Mouse (Mus musculus): ENCODE measurements around the gene Fgl2. TPM values are rescaled to one million over a fixed set of nuclear protein-coding genes. Genes with fewer than 3 reads are reported as not detected.

The Fgl2 gene
- total and polyA plus RNA-seq, 3 experiments: 1.6 to 9.7 (median 6.5) TPM

DNA sequence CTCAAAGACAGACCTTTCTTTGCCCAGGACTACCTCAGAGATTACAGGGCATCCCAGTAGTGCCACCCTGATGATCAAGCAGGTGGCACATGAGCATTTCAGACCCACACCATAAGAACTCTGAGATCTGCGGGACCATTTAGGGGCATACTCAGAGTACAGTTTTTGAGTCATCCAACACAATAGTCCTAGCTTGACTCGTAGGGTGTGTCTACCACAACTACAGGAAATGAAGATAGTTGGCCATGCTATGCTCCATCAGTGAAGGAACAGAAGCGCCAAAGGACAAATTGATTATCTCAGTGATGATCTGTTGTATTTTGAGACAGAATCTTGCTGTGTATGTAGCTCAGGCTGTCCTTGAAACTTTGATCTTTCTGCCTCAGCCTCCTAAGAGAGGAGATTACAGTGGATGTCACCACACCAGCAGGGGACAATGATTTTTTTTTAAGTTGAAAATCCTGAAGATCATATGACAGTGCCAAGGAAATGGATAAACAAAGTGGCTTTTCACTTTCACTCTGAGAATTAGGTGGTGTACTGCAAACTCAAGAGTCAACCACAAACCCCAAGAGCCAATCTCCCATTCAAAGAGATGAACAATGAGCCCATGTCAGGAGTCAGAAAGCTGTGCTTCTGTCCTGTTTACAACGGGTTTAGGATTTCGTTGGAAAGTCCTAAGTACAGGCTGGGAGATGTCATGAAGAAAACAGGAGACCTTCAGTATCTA lies 2.1 kb upstream of the Fgl2 start:
- H3K36me3 ChIP-seq (replicated peaks): no peaks in the 10 kb centered on the region
- ATAC-seq (ENCODE audit: extremely low read depth, insufficient number of reproducible peaks, low FRiP score, poor library complexity, severe bottlenecking) (no peak), DNase-seq (ENCODE audit: low spot score) (no peak)
- H3K4me1 ChIP-seq (ENCODE audit: insufficient read depth, low read depth, low read length): peaks cover 7% of the 10 kb centered on the region; the same call in 1 of the 2 replicates
- peaks cover 23% of the 10 kb centered on the region for H3K27me3 ChIP-seq (ENCODE audit: insufficient read depth, low read length)
- no peaks in the 10 kb centered on the region for H3K9me3 ChIP-seq (replicated peaks)
- no peak overlapping the region for H3K4me3 ChIP-seq (ENCODE audit: low read depth, low read length)
- TF ChIP-seq TAL1 (conservative IDR thresholded peaks at IDR 0.05; ENCODE audit: low read depth, low read length): no peak
- TF ChIP-seq GATA1 (IDR thresholded peaks at IDR 0.05; ENCODE audit: borderline replicate concordance, low read length): no peak
- no peak for TF ChIP-seq CTCF (IDR thresholded peaks at IDR 0.05; ENCODE audit: low read depth, low read length)
- no peak for TF ChIP-seq GATA2 (IDR thresholded peaks at IDR 0.05; ENCODE audit: borderline replicate concordance, low read depth, low read length)
- no peak for TF ChIP-seq POLR2AphosphoS5 (IDR thresholded peaks at IDR 0.05; ENCODE audit: insufficient replicate concordance, low read depth, low read length)

DNA sequence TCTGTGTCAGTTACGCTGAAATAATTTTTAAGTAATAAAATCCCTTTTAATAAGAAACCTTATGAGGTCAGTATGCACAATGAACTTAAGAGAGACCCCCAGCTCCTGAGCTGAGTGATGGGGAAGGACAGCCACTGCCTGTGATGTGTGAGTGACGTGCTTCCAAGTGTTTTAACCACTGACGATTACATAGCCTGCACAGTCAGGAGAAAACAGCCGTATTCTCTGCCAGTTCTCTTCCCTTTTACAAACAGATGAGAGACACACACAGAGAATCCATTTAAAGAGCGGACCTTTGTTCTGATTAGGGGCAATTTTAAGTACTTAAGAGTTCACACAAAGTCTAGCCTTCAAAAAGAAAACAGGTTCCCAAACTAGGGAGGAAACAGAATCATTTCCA lies 522 bp upstream of the Fgl2 start:
- peaks cover 7% of the 10 kb centered on the region; the same call in 1 of the 2 replicates for H3K4me1 ChIP-seq (ENCODE audit: insufficient read depth, low read depth, low read length)
- H3K4me3 ChIP-seq (ENCODE audit: low read depth, low read length): no peak overlapping the region
- TF ChIP-seq GATA1 (IDR thresholded peaks at IDR 0.05; ENCODE audit: borderline replicate concordance, low read length): no peak
- TF ChIP-seq TAL1 (conservative IDR thresholded peaks at IDR 0.05; ENCODE audit: low read depth, low read length): no peak

DNA sequence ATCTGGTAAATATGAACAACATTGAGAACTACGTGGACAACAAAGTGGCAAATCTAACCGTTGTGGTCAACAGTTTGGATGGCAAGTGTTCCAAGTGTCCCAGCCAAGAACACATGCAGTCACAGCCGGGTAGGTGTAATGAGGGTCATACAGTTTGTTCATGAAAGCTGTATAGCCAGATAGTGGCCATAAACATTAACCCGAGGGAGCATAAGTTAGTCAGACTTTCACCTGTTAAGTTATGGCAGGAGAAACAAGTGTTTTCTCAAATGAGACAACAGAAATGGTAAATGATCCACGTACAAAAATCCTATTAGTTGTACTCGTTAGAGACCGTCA lies 707 bp downstream of the Fgl2 start:
- TF ChIP-seq CTCF (IDR thresholded peaks at IDR 0.05; ENCODE audit: low read depth, low read length) (no peak), GATA2 (IDR thresholded peaks at IDR 0.05; ENCODE audit: borderline replicate concordance, low read depth, low read length) (no peak), POLR2AphosphoS5 (IDR thresholded peaks at IDR 0.05; ENCODE audit: insufficient replicate concordance, low read depth, low read length) (no peak), TAL1 (conservative IDR thresholded peaks at IDR 0.05; ENCODE audit: low read depth, low read length) (no peak), GATA1 (IDR thresholded peaks at IDR 0.05; ENCODE audit: borderline replicate concordance, low read length) (no peak)
- peaks cover 7% of the 10 kb centered on the region; the same call in 1 of the 2 replicates for H3K4me1 ChIP-seq (ENCODE audit: insufficient read depth, low read depth, low read length)
- H3K4me3 ChIP-seq (ENCODE audit: low read depth, low read length): 0 out of 2 replicates have a peak overlapping the region, but pooled peaks have one; percentile 62
- DNase-seq (ENCODE audit: low spot score) (no peak), ATAC-seq (ENCODE audit: extremely low read depth, insufficient number of reproducible peaks, low FRiP score, poor library complexity, severe bottlenecking) (no peak)
- H3K27me3 ChIP-seq (ENCODE audit: insufficient read depth, low read length): peaks cover 14% of the 10 kb centered on the region
- H3K9me3 ChIP-seq (replicated peaks): no peaks in the 10 kb centered on the region
- H3K36me3 ChIP-seq (replicated peaks): no peaks in the 10 kb centered on the region

More for the DNA sequence above, 522 bp upstream of the Fgl2 start:
- DNase-seq (ENCODE audit: low spot score): no peak
- no peaks in the 10 kb centered on the region for H3K9me3 ChIP-seq (replicated peaks)
- H3K27me3 ChIP-seq (ENCODE audit: insufficient read depth, low read length): peaks cover 16% of the 10 kb centered on the region
- H3K36me3 ChIP-seq (replicated peaks): no peaks in the 10 kb centered on the region
- ATAC-seq (ENCODE audit: extremely low read depth, insufficient number of reproducible peaks, low FRiP score, poor library complexity, severe bottlenecking): no peak

DNA sequence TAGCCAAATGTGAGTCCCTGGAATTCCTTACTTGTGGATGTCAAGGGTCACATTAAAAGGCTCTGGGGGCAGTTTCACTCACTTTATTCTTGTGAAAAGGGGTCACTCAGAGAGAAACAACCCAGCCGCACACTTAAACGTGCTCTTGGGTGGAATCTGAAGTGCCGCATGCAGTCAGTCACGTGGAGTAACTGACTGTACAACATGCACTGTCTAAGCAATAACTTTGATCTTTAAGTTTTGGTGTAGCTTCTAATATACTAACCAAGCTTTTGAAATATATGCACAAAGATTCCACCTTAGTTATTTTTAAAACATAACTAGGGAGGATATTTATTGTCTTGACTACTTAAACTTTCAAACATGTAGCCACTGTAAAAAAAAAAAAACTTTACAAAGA lies 4.5 kb downstream of the Fgl2 start:
- H3K4me3 ChIP-seq (ENCODE audit: low read depth, low read length): no peak overlapping the region
- H3K9me3 ChIP-seq (replicated peaks): no peaks in the 10 kb centered on the region
- peaks cover 18% of the 10 kb centered on the region for H3K27me3 ChIP-seq (ENCODE audit: insufficient read depth, low read length)
- no peaks in the 10 kb centered on the region for H3K36me3 ChIP-seq (replicated peaks)
- TF ChIP-seq CTCF (IDR thresholded peaks at IDR 0.05; ENCODE audit: low read depth, low read length) (no peak), GATA2 (IDR thresholded peaks at IDR 0.05; ENCODE audit: borderline replicate concordance, low read depth, low read length) (no peak), GATA1 (IDR thresholded peaks at IDR 0.05; ENCODE audit: borderline replicate concordance, low read length) (no peak), TAL1 (conservative IDR thresholded peaks at IDR 0.05; ENCODE audit: low read depth, low read length) (no peak), POLR2AphosphoS5 (IDR thresholded peaks at IDR 0.05; ENCODE audit: insufficient replicate concordance, low read depth, low read length) (no peak)
- DNase-seq (ENCODE audit: low spot score) (no peak), ATAC-seq (ENCODE audit: extremely low read depth, insufficient number of reproducible peaks, low FRiP score, poor library complexity, severe bottlenecking) (no peak)
- H3K4me1 ChIP-seq (ENCODE audit: insufficient read depth, low read depth, low read length): peaks cover 10% of the 10 kb centered on the region; the same call in 1 of the 2 replicates

DNA sequence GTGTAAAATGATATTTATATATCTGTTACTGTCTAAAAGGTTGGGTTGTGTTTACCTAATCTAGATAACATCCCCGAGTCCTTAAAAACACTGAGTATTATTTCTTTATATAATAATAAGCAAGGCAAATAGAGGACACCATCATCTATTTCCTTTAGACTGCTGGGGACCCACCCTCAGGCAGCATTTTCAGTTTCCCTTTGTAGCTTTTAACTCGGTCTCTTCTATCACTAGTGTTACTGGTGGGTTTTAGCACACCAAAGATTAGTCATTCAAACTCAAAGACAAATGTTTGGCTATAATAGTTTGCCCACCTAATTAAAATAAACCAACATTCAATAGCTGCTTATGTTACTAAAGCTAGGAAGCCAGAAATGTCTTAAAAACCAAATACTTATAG lies 6.0 kb downstream of the Fgl2 start:
- peaks cover 12% of the 10 kb centered on the region for H3K27me3 ChIP-seq (ENCODE audit: insufficient read depth, low read length)
- H3K9me3 ChIP-seq (replicated peaks): no peaks in the 10 kb centered on the region
- no peak for DNase-seq (ENCODE audit: low spot score)
- no peak overlapping the region for H3K4me3 ChIP-seq (ENCODE audit: low read depth, low read length)
- TF ChIP-seq GATA2 (IDR thresholded peaks at IDR 0.05; ENCODE audit: borderline replicate concordance, low read depth, low read length): no peak
- no peak for TF ChIP-seq TAL1 (conservative IDR thresholded peaks at IDR 0.05; ENCODE audit: low read depth, low read length)
- no peak for TF ChIP-seq CTCF (IDR thresholded peaks at IDR 0.05; ENCODE audit: low read depth, low read length)
- no peak for TF ChIP-seq POLR2AphosphoS5 (IDR thresholded peaks at IDR 0.05; ENCODE audit: insufficient replicate concordance, low read depth, low read length)
- TF ChIP-seq GATA1 (IDR thresholded peaks at IDR 0.05; ENCODE audit: borderline replicate concordance, low read length): no peak
- ATAC-seq (ENCODE audit: extremely low read depth, insufficient number of reproducible peaks, low FRiP score, poor library complexity, severe bottlenecking): no peak
- H3K4me1 ChIP-seq (ENCODE audit: insufficient read depth, low read depth, low read length): peaks cover 3% of the 10 kb centered on the region
- no peaks in the 10 kb centered on the region for H3K36me3 ChIP-seq (replicated peaks)

DNA sequence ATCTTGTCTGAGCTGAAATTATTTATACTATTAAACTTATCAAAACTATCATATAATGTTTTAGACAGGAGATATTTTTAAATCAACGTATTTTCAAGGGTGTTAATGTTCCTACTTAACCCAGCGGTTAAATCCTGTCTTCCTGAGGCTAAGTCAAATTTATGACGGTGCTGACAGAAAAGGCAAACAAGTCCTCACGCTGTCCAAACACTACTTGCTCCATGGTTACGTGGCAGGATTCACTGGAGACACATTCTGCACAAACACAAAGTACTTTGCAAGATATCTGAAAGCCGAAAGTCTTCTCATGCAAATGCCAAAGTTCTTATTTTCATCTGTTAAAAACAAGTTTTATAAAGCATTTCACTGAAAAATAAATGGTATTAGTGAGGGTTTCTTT lies 9.5 kb downstream of the Fgl2 start:
- Histone ChIP-seq H3K36me3 (replicated peaks) (no peaks in the 10 kb centered on the region), H3K27me3 (ENCODE audit: insufficient read depth, low read length) (peaks cover 15% of the 10 kb centered on the region), H3K4me1 (ENCODE audit: insufficient read depth, low read depth, low read length) (peaks cover 28% of the 10 kb centered on the region), H3K4me3 (ENCODE audit: low read depth, low read length) (no peak overlapping the region), H3K9me3 (replicated peaks) (no peaks in the 10 kb centered on the region)
- DNase-seq (ENCODE audit: low spot score) (no peak), ATAC-seq (ENCODE audit: extremely low read depth, insufficient number of reproducible peaks, low FRiP score, poor library complexity, severe bottlenecking) (no peak)
- TF ChIP-seq POLR2AphosphoS5 (IDR thresholded peaks at IDR 0.05; ENCODE audit: insufficient replicate concordance, low read depth, low read length) (no peak), TAL1 (conservative IDR thresholded peaks at IDR 0.05; ENCODE audit: low read depth, low read length) (no peak), CTCF (IDR thresholded peaks at IDR 0.05; ENCODE audit: low read depth, low read length) (no peak), GATA2 (IDR thresholded peaks at IDR 0.05; ENCODE audit: borderline replicate concordance, low read depth, low read length) (no peak), GATA1 (IDR thresholded peaks at IDR 0.05; ENCODE audit: borderline replicate concordance, low read length) (no peak)
